Mouse (Mus musculus) embryonic fibroblast, embryonic 13.5 days (primary cell): Measurements from ENCODE around the gene Hipk1. TPM values are rescaled to one million over a fixed set of nuclear protein-coding genes. Genes with fewer than 3 reads are reported as not detected.

Experiments
- H3K27ac ChIP-seq: 2 replicates; pipeline ENCODE4 v1.5.1; 2012; ENCODE audit warnings: low read length, control low read depth, inconsistent platforms; ENCODE audit not compliant: insufficient read depth
- H3K4me1 ChIP-seq: 2 replicates; pipeline ENCODE4 v1.6.1; 2011; ENCODE audit warnings: low read length; ENCODE audit not compliant: control insufficient read depth, insufficient read depth
- H3K4me3 ChIP-seq: 2 replicates; pipeline ENCODE4 v1.5.1; 2011; ENCODE audit warnings: mild to moderate bottlenecking, control low read depth, low read length; ENCODE audit not compliant: insufficient read depth
- CTCF ChIP-seq: IDR thresholded peaks from 2 replicates; pipeline ENCODE4 v1.5.1; 2011; ENCODE audit warnings: mild to moderate bottlenecking, control low read depth, low read length, moderate library complexity, borderline replicate concordance; ENCODE audit not compliant: insufficient read depth
- POLR2A ChIP-seq: IDR thresholded peaks from 2 replicates; pipeline ENCODE4 v1.6.1; 2011; ENCODE audit warnings: low read depth, mild to moderate bottlenecking, control low read depth, low read length, moderate library complexity
- polyA plus RNA-seq: library from polyadenylated mRNA; stranded (reverse); fragments of >200 nt; gene quantifications from 2 replicates; pipeline ENCODE4 v1.2.4, GENCODE M21; 2011; ENCODE audit warnings: low read depth; ENCODE audit not compliant: missing spikeins, insufficient read length

Gene Hipk1
- polyA plus RNA-seq, 1 experiment = 56.2 TPM

GRCm38 (mm10) chr3:103733799-103734695 lies 57.3 kb downstream of the Hipk1 start:
- TF ChIP-seq CTCF = no peak
- TF ChIP-seq POLR2A = no peak; the same call in 1 of the 2 replicates
- peak overlapping the region; percentile 63 for H3K27ac ChIP-seq
- peaks cover 7% of the 10 kb centered on the region; the same call in 1 of the 2 replicates for H3K4me1 ChIP-seq
- no peak overlapping the region for H3K4me3 ChIP-seq

- TF ChIP-seq POLR2A = no peak
- TF ChIP-seq CTCF = no peak
- Histone ChIP-seq H3K27ac (no peak overlapping the region), H3K4me3 (no peak overlapping the region), H3K4me1 (peaks cover 7% of the 10 kb centered on the region; the same call in 1 of the 2 replicates)
These were observed 58.2 kb downstream of the Hipk1 start for GRCm38 (mm10) chr3:103733176-103733575.

GRCm38 (mm10) chr3:103732116-103732515 lies 59.2 kb downstream of the Hipk1 start:
- Histone ChIP-seq H3K27ac (no peak overlapping the region), H3K4me1 (peaks cover 7% of the 10 kb centered on the region; the same call in 1 of the 2 replicates), H3K4me3 (no peak overlapping the region)
- TF ChIP-seq CTCF = no peak
- TF ChIP-seq POLR2A = no peak

GRCm38 (mm10) chr3:103729850-103730249 lies 61.5 kb downstream of the Hipk1 start:
- TF ChIP-seq CTCF (no peak), POLR2A (no peak)
- H3K27ac ChIP-seq = no peak overlapping the region
- H3K4me1 ChIP-seq = no peaks in the 10 kb centered on the region
- no peak overlapping the region for H3K4me3 ChIP-seq

- Histone ChIP-seq H3K4me3 (no peak overlapping the region), H3K4me1 (no peaks in the 10 kb centered on the region), H3K27ac (no peak overlapping the region)
- TF ChIP-seq POLR2A (no peak), CTCF (no peak)
These were observed 63.5 kb downstream of the Hipk1 start for GRCm38 (mm10) chr3:103727813-103728326.

- H3K27ac ChIP-seq = no peak overlapping the region
- no peak for TF ChIP-seq CTCF
- no peak for TF ChIP-seq POLR2A
These were observed 64.7 kb downstream of the Hipk1 start for GRCm38 (mm10) chr3:103726642-103727041.

GRCm38 (mm10) chr3:103724137-103724536 lies 67.2 kb downstream of the Hipk1 start:
- Histone ChIP-seq H3K27ac (no peak overlapping the region), H3K4me1 (no peaks in the 10 kb centered on the region), H3K4me3 (no peak overlapping the region)
- TF ChIP-seq POLR2A (no peak), CTCF (no peak)

More at GRCm38 (mm10) chr3:103726642-103727041, 64.7 kb downstream of the Hipk1 start:
- Histone ChIP-seq H3K4me3 (no peak overlapping the region), H3K4me1 (no peaks in the 10 kb centered on the region)

GRCm38 (mm10) chr3:103718728-103719127 lies 72.6 kb downstream of the Hipk1 start:
- H3K4me1 ChIP-seq = peaks cover 5% of the 10 kb centered on the region; the same call in 1 of the 2 replicates
- H3K4me3 ChIP-seq = no peak overlapping the region
- TF ChIP-seq CTCF = no peak
- no peak for TF ChIP-seq POLR2A
- H3K27ac ChIP-seq = no peak overlapping the region

- Histone ChIP-seq H3K4me3 (no peak overlapping the region), H3K4me1 (peaks cover 5% of the 10 kb centered on the region; the same call in 1 of the 2 replicates), H3K27ac (peak overlapping the region; percentile 51)
- no peak for TF ChIP-seq CTCF
- TF ChIP-seq POLR2A = no peak
These were observed 74.3 kb downstream of the Hipk1 start for GRCm38 (mm10) chr3:103716774-103717760.
